Mouse (Mus musculus) MEL (cell line): ENCODE measurements around the gene Foxj2.

Experiments used
- CHD1 ChIP-seq: IDR thresholded peaks from 2 replicates; pipeline ENCODE4 v1.6.1; 2012; ENCODE audit warnings: low read depth, mild to moderate bottlenecking, inconsistent platforms, low read length, improper control_type of control experiment
- CTCF ChIP-seq, 3 experiments: IDR thresholded peaks in 2 of 3; conservative IDR thresholded peaks in 1 of 3; 2 replicates each; pipeline ENCODE4 v1.5.1; 2011 to 2012; ENCODE audit warnings: low read length in 3 of 3, low read depth in 2 of 3, mild to moderate bottlenecking in 2 of 3, improper control_type of control experiment in 1 of 3, inconsistent platforms in 1 of 3, mixed read lengths in 1 of 3, moderate library complexity in 1 of 3; ENCODE audit not compliant: control insufficient read depth in 1 of 3, insufficient read depth in 1 of 3, poor library complexity in 1 of 3, severe bottlenecking in 1 of 3
- MXI1 ChIP-seq: IDR thresholded peaks from 2 replicates; pipeline ENCODE4 v1.6.1; 2011; ENCODE audit warnings: mild to moderate bottlenecking, low read depth, low read length, improper control_type of control experiment

DNA sequence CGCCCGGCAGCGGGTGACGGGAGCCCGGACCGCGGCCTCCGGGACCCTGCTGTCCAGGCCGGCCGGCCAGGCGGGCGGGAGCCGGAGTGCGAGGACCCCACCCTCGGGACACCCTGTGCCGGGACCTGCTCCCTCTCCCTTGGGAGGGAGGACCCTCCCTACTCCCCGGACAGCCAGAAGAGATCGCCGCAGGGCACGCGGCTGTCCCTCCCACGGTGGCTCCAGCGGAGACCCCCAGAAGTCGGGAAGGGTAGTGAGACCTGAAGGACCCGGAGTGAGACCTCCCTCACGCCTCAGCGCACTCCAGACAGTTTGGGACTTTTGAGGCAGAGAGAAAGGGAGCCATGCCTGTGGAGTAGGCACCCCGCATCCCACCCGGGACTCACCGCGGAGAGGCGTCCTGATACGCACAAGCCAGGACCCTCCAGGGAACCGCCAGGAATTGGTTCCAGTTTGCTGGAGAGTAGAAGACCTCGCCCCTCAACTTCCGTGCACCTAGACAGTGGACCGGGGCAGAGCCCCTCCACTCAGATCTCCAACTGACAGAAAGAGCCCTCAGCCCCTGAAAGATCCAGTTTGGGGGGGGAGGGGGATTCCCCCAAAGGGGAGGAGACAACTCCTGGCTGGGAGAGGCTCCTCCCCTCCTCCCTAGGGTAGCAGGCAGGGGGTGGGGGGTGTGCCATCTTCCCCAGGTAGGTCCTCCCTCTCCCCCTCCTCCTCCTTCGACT is 521 bp downstream of the Foxj2 start:
- TF ChIP-seq CTCF (IDR thresholded peaks at IDR 0.05 in 2 of 3, conservative IDR thresholded peaks at IDR 0.05 in 1 of 3; ENCODE audit: control insufficient read depth in 1 of 3, insufficient read depth in 1 of 3, low read depth in 2 of 3, low read length in 3 of 3, poor library complexity in 1 of 3, severe bottlenecking in 1 of 3): no peak
- no peak for TF ChIP-seq MXI1
- no peak for TF ChIP-seq CHD1
